Mouse (Mus musculus) hindbrain, embryonic 12.5 days (tissue): Measurements from ENCODE around the gene Map3k13. TPM values are rescaled to one million over a fixed set of nuclear protein-coding genes. Genes with fewer than 3 reads are reported as not detected.
"Not testable (repeated sequence)": the region's sequence is repeated elsewhere in the genome, so short reads cannot be mapped to it uniquely, and the experiment has no call there.

Source experiments
- ATAC-seq: fragments of 200-750 bp; cut with Nextera tagmentation; 2 replicates; pipeline ENCODE4 v1.8.0; 2017; ENCODE audit warnings: moderate TSS enrichment; ENCODE audit not compliant: low FRiP score
- H3K27ac ChIP-seq: fragments of 300-500 bp; sonication (generic); 2 replicates; pipeline ENCODE4 v1.5.1; 2016; ENCODE audit warnings: mild to moderate bottlenecking
- H3K27me3 ChIP-seq: fragments of 300-500 bp; sonication (generic); 2 replicates; pipeline ENCODE4 v1.6.1; 2016; ENCODE audit warnings: mild to moderate bottlenecking
- H3K36me3 ChIP-seq: fragments of 300-500 bp; sonication (generic); 2 replicates; pipeline ENCODE4 v1.6.1; 2016; ENCODE audit warnings: mild to moderate bottlenecking
- H3K4me1 ChIP-seq: fragments of 300-500 bp; sonication (generic); 2 replicates; pipeline ENCODE4 v1.6.1; 2016
- H3K4me2 ChIP-seq: fragments of 300-500 bp; sonication (generic); replicated peaks from 2 replicates; pipeline ENCODE4 v1.6.1; 2016; ENCODE audit warnings: mild to moderate bottlenecking
- H3K4me3 ChIP-seq: fragments of 300-500 bp; sonication (generic); 2 replicates; pipeline ENCODE4 v1.5.1; 2016; ENCODE audit warnings: mild to moderate bottlenecking
- H3K9ac ChIP-seq: fragments of 300-500 bp; sonication (generic); 2 replicates; pipeline ENCODE4 v1.6.1; 2016; ENCODE audit warnings: mild to moderate bottlenecking, moderate library complexity
- H3K9me3 ChIP-seq: fragments of 300-500 bp; sonication (generic); replicated peaks from 2 replicates; pipeline ENCODE4 v1.6.1; 2016; ENCODE audit warnings: mild to moderate bottlenecking
- whole genome bisulfite sequencing: fragments of 180-500 bp; shearing (Covaris S2); methylation state at CpG from one replicate; pipeline ENCODE4 v1.1.7; 2016; 5-methylcytosine and 5-hydroxymethylcytosine counted together
- polyA plus RNA-seq: library from polyadenylated mRNA; unstranded; fragments of >200 nt; fragmentation: Nextera tagmentation; extraction: Ambion mirVana; gene quantifications from 2 replicates; pipeline ENCODE4 v1.2.1, GENCODE M21; 2016

Gene Map3k13
- polyA plus RNA-seq, 1 experiment from 2014 or later: 7.8 TPM

- Histone ChIP-seq H3K4me3 (peak within 1 kb of the TSS; percentile 48), H3K4me2 (peak within 1 kb of the TSS; percentile 69), H3K27me3 (no peaks in the 10 kb centered on the region), H3K27ac (no peak within 1 kb of the TSS), H3K9me3 (no peaks in the 10 kb centered on the region), H3K4me1 (peaks cover 9% of the 10 kb centered on the region), H3K9ac (peak within 1 kb of the TSS; percentile 73), H3K36me3 (no peaks in the 10 kb centered on the region)
- WGBS: 10% methylated on average over 28 of the region's 28 CpGs
- ATAC-seq: peak; percentile 85
Observed at GRCm38 (mm10) chr16:21787516-21788353, 6.4 kb upstream of the Map3k13 start, which contains the start of gene Ehhadh. Gene Ehhadh, minus strand, starts transcription at chr16:21787807.

- Histone ChIP-seq H3K27ac (no peak overlapping the region), H3K36me3 (no peaks in the 10 kb centered on the region), H3K4me1 (peaks cover 12% of the 10 kb centered on the region), H3K27me3 (no peaks in the 10 kb centered on the region), H3K4me2 (no peak overlapping the region), H3K9ac (no peak overlapping the region), H3K9me3 (no peaks in the 10 kb centered on the region), H3K4me3 (no peak overlapping the region)
- ATAC-seq: no peak
- 65% methylated on average over 3 of the region's 3 CpGs for WGBS
Observed at GRCm38 (mm10) chr16:21788581-21788980, 5.6 kb upstream of the Map3k13 start.

GRCm38 (mm10) chr16:21789180-21789579, 5.0 kb upstream of the Map3k13 start:
- peaks cover 15% of the 10 kb centered on the region for H3K4me1 ChIP-seq
- WGBS: 78% methylated on average over 2 of the region's 2 CpGs
- no peak overlapping the region for H3K9ac ChIP-seq
- no peaks in the 10 kb centered on the region for H3K9me3 ChIP-seq
- no peak overlapping the region for H3K27ac ChIP-seq
- H3K36me3 ChIP-seq: no peaks in the 10 kb centered on the region
- H3K4me3 ChIP-seq: no peak overlapping the region
- ATAC-seq: no peak
- no peak overlapping the region for H3K4me2 ChIP-seq
- no peaks in the 10 kb centered on the region for H3K27me3 ChIP-seq

- no peaks in the 10 kb centered on the region for H3K36me3 ChIP-seq
- H3K4me2 ChIP-seq: no peak overlapping the region
- H3K4me1 ChIP-seq: peaks cover 19% of the 10 kb centered on the region
- no peaks in the 10 kb centered on the region for H3K27me3 ChIP-seq
- no peak overlapping the region for H3K27ac ChIP-seq
- H3K9me3 ChIP-seq: no peaks in the 10 kb centered on the region
- H3K9ac ChIP-seq: no peak overlapping the region
- no peak overlapping the region for H3K4me3 ChIP-seq
- ATAC-seq: no peak
- WGBS: 14% methylated on average over 1 of the region's 1 CpGs
Observed at GRCm38 (mm10) chr16:21790469-21790868, 3.7 kb upstream of the Map3k13 start.

GRCm38 (mm10) chr16:21791779-21792178, 2.4 kb upstream of the Map3k13 start:
- Histone ChIP-seq H3K9me3 (no peaks in the 10 kb centered on the region), H3K36me3 (no peaks in the 10 kb centered on the region), H3K9ac (no peak overlapping the region), H3K4me1 (peaks cover 19% of the 10 kb centered on the region), H3K4me3 (no peak overlapping the region), H3K4me2 (no peak overlapping the region), H3K27me3 (no peaks in the 10 kb centered on the region), H3K27ac (no peak overlapping the region)
- 66% methylated on average over 3 of the region's 3 CpGs for WGBS
- no peak for ATAC-seq

GRCm38 (mm10) chr16:21793080-21793810, 901 bp upstream of the Map3k13 start:
- not testable (repeated sequence) for H3K9me3 ChIP-seq, H3K27me3 ChIP-seq, ATAC-seq, H3K36me3 ChIP-seq, H3K27ac ChIP-seq
- peak overlapping the region; percentile 78 for H3K4me2 ChIP-seq
- H3K4me3 ChIP-seq: peak overlapping the region; percentile 81
- H3K9ac ChIP-seq: peak overlapping the region; percentile 81; the same call in 1 of the 2 replicates
- H3K4me1 ChIP-seq: peaks cover 10% of the 10 kb centered on the region
- 26% methylated on average over 2 of the region's 2 CpGs for WGBS

GRCm38 (mm10) chr16:21794697-21795045, 525 bp downstream of the Map3k13 start:
- Histone ChIP-seq H3K36me3 (peaks cover 7% of the 10 kb centered on the region), H3K4me1 (peaks cover 10% of the 10 kb centered on the region), H3K9ac (peak overlapping the region; percentile 81), H3K4me3 (peak overlapping the region; percentile 81), H3K27ac (peak overlapping the region; percentile 87), H3K9me3 (no peaks in the 10 kb centered on the region), H3K27me3 (no peaks in the 10 kb centered on the region), H3K4me2 (peak overlapping the region; percentile 78)
- peak; percentile 41; the same call in 1 of the 2 replicates for ATAC-seq
- 3% methylated on average over 14 of the region's 14 CpGs for WGBS

- peak overlapping the region; percentile 81 for H3K4me3 ChIP-seq
- WGBS: 14% methylated on average over 5 of the region's 5 CpGs
- H3K9me3 ChIP-seq: no peaks in the 10 kb centered on the region
- H3K4me2 ChIP-seq: peak overlapping the region; percentile 78
- peaks cover 8% of the 10 kb centered on the region for H3K36me3 ChIP-seq
- H3K27me3 ChIP-seq: no peaks in the 10 kb centered on the region
- H3K4me1 ChIP-seq: peaks cover 10% of the 10 kb centered on the region
- ATAC-seq: peak; percentile 9; the same call in 1 of the 2 replicates
- no peak overlapping the region for H3K27ac ChIP-seq
- peak overlapping the region; percentile 81 for H3K9ac ChIP-seq
Observed at GRCm38 (mm10) chr16:21795071-21795470, 925 bp downstream of the Map3k13 start.

- no peaks in the 10 kb centered on the region for H3K27me3 ChIP-seq
- no peak overlapping the region for H3K4me3 ChIP-seq
- H3K4me2 ChIP-seq: no peak overlapping the region
- no peaks in the 10 kb centered on the region for H3K9me3 ChIP-seq
- H3K9ac ChIP-seq: no peak overlapping the region
- H3K36me3 ChIP-seq: peaks cover 36% of the 10 kb centered on the region
- H3K27ac ChIP-seq: no peak overlapping the region
- 97% methylated on average over 1 of the region's 1 CpGs for whole genome bisulfite sequencing
- no peaks in the 10 kb centered on the region for H3K4me1 ChIP-seq
- ATAC-seq: no peak
Observed at GRCm38 (mm10) chr16:21804258-21804657, 10.1 kb downstream of the Map3k13 start.

GRCm38 (mm10) chr16:21806892-21807291, 12.7 kb downstream of the Map3k13 start:
- H3K36me3 ChIP-seq: peaks cover 30% of the 10 kb centered on the region
- H3K27ac ChIP-seq: no peak overlapping the region
- no peaks in the 10 kb centered on the region for H3K4me1 ChIP-seq
- WGBS: 93% methylated on average over 1 of the region's 1 CpGs
- ATAC-seq: no peak
- H3K9me3 ChIP-seq: no peaks in the 10 kb centered on the region
- no peaks in the 10 kb centered on the region for H3K27me3 ChIP-seq
- H3K9ac ChIP-seq: no peak overlapping the region
- H3K4me2 ChIP-seq: no peak overlapping the region
- H3K4me3 ChIP-seq: no peak overlapping the region

GRCm38 (mm10) chr16:21807786-21808185, 13.6 kb downstream of the Map3k13 start:
- not testable (repeated sequence) for H3K4me1 ChIP-seq, H3K27ac ChIP-seq, H3K9me3 ChIP-seq, H3K9ac ChIP-seq, H3K4me3 ChIP-seq, H3K27me3 ChIP-seq, ATAC-seq, H3K4me2 ChIP-seq
- H3K36me3 ChIP-seq: peaks cover 28% of the 10 kb centered on the region
- WGBS: 91% methylated on average over 7 of the region's 7 CpGs

GRCm38 (mm10) chr16:21813164-21813834, 19.2 kb downstream of the Map3k13 start:
- ATAC-seq: no peak
- H3K27ac ChIP-seq: no peak overlapping the region
- 68% methylated on average over 6 of the region's 6 CpGs for WGBS
- no peaks in the 10 kb centered on the region for H3K27me3 ChIP-seq
- peaks cover 10% of the 10 kb centered on the region for H3K36me3 ChIP-seq
- H3K9me3 ChIP-seq: no peaks in the 10 kb centered on the region
- no peak overlapping the region for H3K4me2 ChIP-seq
- H3K4me3 ChIP-seq: no peak overlapping the region
- H3K9ac ChIP-seq: no peak overlapping the region
- H3K4me1 ChIP-seq: 0 out of 2 replicates have a peak, but pooled peaks cover 3% of the 10 kb centered on the region
